Mouse (Mus musculus) gastrocnemius, postnatal 25 days (tissue): ENCODE measurements around the gene Stkld1. TPM values are rescaled to one million over a fixed set of nuclear protein-coding genes. Genes with fewer than 3 reads are reported as not detected.

ENCODE experiments used
- DNase-seq: peaks from one replicate; pipeline ENCODE4 v3.0.0; 2022
- total RNA-seq, 2 experiments: library from RNA; stranded (reverse); gene quantifications; 1 replicate in 1 of 2; 2 replicates in 1 of 2; pipeline ENCODE4 v1.2.3; 2021

Gene Stkld1
- total RNA-seq, 2 experiments from 2014 or later, result not detected

DNA sequence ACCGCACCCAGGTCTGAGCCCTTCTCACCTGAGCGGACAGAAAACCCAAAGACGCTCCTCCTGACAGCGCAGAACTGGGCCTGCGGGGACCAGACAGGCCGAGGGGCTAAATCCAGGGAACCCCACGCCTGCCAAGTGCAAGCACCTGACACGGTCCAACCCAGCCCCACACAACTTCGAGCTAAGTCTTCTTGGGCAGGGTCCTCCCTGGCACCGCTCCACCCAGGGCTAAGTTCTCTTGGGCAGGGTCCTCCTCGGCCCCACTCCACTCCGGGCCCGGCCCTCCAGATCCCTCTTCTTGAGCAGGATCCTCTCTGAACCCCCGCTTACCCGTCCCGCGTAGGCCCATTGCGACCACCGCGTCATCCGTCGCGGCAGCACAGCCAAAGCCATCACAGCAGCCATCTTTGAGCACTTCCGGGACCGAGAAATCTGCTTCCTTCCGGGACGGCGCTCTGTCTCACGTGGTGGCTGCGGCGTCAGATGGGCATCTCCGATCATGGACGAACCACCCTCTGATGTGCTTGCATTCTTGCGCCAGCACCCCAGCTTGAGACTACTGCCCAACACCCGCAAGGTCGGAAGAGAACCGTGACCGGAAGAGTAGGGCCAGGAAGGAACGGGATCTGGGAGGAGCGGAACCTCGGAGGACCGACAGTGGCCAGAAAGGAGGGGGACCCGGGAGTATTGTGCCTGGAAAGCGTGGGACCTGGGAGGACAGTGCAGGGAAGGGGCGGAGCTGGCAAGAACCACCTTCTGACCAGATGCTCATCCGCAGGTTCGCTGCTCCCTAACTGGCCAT, 17.7 kb upstream of the Stkld1 start, which contains the start of the genes Surf2 and Surf1:
Surf2 (plus strand) TSS at position 441 of the 802 bp plus-strand sequence.
Surf1 (minus strand) TSS at position 604 of the 802 bp plus-strand sequence.
- DNase-seq, result peak; percentile 71

DNA sequence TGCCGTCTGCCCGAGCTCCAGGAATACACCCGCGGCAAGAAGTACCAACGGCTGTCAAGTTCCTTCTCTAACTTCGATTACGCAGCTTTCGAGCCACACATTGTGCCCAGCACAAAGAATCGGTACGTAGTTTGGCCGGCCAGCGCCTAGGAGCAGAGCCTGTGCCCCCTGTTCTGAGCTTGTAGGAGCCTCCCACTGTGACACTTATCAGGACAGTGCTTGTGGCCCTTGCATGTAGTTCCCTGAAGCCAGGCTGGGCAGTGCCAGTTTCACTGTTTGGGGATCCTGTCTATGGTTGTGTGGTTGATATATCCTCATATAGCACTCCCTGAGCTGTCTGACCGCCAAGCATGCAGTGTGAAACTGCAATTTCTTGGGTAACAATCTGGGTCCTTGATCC, 17.1 kb upstream of the Stkld1 start:
- no peak for DNase-seq

DNA sequence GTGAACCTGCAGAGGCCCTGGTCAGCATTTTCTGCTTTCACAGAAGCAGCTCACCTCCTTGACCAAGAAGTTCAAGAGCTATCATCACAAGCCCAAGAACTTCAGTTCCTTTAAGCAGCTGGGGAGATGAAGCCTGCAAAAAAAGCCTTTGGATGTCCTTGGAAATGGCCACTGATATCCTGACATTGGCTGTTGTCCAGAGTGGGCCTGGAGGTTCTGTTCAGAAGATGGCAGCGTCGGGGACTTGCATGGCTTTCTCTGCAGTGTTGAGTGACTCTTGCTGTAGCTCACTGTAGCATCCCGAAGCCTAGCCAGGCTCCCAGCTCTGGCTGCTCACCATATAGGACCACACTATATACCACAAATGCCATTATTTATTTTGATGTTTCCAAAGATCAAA, 14.2 kb upstream of the Stkld1 start:
- no peak for DNase-seq

DNA sequence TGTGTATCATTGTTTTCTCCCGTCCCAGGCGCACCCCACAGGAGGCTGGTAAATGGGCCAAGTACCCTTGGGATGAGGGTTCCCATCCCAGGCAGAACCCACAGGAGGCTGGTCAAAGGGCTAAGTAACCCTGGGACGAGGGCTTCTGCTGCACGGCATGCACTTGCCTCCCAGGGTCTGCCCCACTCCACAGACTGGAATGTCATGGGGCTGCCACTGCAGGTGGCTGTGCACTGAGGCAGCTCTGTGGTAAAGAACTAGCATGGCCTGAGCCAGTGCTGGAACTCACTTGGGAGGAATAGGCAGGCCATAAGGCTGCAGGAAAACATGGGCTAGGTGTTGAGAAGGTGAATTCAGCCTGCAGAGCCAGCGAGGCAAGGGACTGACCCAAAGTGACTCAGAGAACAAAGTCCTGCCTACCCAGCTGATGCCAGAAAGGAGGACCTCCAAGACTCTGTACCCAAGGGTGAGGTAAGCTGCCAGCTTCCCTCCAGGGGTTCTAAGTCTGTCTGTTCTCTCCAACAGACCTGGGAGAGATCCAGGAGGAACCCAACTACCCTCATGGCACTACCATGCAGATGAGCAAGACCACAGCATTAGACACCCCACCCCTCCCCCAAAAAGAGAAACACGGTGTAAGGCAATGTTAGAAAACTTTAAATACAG, 13.5 kb upstream of the Stkld1 start:
- no peak for DNase-seq

DNA sequence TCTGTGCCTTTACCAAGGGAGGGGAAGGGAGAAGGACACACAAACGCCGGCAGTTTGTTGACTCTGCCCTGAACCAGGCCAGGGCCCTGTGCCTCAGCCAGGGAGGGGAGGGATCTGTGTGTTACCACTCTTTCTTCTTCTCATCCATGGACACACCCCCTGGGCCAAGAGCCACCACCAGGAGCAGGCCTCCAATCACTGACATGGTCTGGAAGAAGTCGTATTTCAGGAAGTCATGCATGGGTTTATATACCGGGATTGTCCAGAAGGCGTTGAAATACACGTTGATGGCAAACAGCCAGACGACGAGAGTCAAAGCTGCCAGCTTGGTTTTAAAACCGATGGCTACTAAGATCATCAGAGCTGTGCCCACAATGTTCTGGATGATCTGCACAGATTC, 12.1 kb upstream of the Stkld1 start:
- no peak for DNase-seq

DNA sequence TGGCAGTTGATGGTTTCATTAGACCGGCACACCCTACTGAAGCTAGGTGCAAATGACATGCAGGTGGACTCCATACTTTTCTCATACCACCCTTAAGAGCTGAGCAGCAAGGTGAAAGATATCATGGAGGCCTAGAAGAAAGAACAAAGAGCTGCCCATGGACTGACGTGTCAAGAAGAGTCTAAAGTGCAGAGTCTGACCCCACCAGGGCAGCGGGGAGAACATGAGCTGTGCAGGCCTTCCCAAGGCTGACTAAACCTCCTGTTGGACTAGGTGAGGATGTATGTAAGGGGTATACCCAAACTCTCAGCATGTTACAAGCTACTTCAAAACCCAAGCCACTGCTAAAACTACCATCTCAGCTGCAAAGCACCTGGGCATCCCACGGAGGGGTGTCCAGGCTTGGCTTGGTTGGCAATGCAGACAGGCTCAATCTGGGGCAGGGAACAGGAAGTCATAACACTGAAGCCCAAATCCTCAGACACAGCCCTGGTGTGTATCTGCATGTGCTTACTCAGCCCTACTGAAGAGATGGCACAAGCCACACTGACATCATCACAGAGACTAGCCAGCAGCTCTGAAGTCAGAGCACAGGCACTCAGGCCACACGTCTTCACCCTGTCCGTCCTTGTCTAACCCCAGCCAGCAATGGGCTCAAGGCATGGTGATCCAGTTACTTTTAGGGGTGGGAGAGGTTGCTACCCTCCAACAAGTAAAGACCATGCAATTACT, 5.9 kb upstream of the Stkld1 start:
- DNase-seq, result no peak

DNA sequence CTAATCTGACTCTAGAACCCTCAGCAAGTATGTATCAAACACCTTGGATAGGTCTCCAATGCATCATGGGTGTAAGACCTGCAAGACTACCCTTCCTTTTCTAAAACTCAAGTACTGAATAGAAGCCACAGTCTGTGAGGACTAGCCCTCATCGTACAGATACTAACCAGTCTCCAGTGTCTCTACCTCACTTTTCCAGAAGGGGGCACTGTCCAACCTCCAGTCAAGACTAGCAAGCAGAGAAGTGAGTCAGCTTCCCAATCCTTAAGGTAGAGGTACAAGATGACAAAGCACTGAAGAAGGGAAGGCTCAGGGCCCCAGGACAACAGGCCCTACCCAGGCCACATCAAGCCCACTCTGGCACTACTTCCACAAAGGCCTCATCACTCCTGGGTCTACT, 3.5 kb upstream of the Stkld1 start:
- no peak for DNase-seq

DNA sequence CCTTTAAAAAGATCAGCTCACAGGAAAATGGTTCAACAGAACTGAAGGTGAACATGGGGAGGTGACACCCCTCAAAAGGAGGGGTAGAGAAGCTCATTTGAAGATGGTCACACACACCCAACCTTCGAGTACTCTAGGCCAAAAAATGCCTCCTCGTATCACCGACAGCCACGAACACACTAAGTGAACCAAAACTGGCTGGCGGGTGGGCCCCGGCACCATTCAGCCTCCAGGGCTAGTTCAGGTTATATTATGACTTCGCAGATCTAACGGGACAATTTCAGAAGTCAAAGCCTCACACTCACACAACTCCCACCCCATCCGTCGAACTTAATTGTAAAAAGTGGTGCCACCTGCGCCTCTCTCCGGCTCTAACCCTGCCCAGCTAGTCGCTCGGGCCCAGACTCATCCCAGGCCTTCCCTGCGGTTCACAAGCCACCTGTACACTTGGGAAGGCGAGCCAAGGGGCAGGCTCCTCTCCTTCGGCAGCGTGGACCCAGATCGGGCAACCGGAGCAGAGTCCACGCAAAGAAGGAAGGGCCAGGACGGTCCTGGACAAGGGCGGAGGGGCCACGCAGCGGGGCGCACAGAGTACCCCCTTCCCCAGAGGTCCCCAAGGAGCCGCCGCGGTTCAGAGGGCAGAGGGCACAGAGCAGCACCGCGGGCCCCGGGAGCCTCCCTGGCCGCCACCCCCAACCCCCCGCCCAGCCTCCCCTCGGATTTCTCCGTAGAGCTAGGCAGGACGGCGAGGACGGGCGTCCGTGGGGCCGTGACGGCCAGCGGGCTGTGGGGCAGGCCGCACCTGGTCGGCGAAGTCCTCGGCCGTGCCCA, 1.2 kb upstream of the Stkld1 start:
- no peak for DNase-seq

DNA sequence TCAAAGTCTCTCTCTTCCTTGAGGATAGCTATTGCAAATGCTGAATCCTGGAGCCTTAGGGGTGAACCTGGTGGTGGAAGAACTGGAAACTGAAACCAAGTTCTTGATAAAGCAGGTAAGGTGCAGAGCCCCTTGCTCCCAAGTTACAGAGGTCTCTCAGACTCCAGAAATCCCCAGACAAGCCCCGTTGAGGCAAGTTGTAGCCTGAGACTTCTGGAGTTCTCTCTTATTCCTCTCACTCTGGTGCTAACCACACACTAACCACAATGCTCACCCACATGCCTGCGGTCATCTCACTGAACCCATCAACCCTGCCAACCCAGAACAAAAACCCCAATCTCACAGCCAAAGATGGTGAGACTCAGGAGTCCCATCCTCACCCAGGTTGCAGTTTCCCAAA, 1.4 kb downstream of the Stkld1 start:
- no peak for DNase-seq

DNA sequence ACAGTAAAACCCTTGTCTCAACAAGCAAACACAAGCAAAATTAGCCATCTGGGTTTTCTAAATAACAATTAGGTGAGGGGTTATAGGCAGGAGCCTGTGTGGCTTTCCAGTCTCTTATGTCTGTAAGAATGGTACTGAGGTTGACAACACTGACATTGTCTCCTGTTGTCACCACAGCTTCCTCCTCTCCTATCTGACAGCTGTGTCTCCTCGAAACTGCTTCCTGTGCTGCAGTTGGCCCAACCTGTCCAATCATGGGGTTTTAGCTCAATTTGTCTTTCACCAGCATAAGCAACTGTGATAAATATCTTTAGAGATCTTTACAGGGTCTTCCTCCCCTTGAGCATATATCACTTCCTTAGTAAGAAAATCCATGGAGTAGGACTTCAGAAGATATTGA, 2.6 kb downstream of the Stkld1 start:
- DNase-seq, result no peak

DNA sequence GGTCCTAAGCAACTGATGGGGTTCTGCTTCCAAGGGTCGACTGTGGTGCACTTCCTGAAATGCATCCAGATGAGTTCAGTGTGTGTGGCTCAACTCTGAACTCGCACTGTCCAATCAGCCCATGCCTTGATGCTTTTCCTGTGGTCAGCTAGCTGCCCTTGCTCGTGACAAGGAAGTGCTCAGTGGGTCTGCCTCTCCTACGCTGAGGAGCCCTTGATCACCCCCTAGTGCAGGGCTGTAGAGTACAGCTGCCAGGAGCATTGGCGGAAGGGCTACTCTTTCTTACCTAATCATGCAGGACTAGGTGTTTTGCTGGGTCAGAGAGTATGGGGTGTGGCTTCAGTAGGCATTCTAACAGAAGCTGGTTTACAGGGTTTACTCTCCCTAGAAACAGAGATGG, 7.7 kb downstream of the Stkld1 start:
- DNase-seq, result no peak

DNA sequence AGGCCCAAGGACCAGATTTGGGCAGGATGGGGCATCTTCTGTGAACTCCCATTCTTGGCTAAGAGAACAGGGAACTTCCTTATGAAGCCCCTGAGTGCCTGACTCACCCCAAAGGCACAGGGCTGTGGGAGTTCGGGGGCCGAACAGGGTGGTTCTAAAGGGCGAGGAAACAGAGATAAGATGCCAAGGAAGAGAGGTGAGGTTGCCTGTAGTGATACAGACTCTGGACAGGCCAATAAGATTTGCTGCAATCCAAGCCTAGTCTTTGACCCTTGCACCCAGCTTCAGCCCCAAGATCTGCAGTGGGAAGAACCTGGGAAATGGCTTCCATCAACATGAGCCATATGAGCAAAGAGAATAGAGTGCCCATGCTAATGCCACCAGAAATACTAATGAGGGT, 9.4 kb downstream of the Stkld1 start:
- no peak for DNase-seq

DNA sequence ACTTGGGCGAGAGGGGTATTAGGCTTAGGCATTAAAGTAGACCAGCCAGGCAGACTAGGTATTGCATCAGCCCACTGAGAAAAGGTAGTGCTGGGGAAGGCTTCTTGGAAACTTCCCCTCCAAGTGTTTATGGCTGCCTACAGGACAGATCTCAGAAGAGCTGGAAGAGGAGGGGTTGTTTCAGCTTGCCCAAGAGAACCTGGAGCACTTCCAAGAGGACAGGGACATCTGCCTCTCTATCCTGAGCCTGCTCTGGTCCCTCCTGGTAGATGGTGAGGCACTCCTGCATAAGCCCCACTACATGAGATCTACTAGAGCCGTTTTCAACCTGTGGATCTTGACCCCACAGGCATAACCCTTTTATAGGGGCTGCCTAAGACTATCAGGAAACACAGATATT, 16.6 kb downstream of the Stkld1 start:
- no peak for DNase-seq

DNA sequence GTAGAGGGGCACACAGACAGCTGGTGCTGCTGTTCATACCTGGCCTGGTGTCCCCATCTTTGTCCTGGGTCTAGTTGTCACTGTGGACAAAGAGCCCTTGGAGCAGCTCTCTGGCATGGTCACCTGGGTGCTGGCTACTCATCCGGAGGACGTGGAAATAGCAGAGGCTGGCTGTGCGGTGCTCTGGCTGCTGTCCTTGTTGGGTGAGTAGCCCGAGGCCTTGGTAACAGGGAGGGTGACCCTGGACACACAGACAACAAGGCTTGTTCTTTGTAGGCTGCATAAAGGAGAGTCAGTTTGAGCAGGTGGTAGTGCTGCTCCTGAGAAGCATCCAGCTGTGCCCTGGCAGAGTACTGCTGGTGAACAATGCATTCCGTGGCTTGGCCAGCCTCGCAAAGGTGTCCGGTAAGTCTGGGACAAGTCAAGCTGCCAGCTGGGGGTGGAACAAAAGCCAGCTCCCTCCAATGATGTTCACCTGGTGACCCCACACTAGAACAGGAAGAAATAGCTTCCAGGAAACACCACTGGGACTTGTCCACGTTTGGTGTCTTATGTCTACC, 17.6 kb downstream of the Stkld1 start:
- no peak for DNase-seq

DNA sequence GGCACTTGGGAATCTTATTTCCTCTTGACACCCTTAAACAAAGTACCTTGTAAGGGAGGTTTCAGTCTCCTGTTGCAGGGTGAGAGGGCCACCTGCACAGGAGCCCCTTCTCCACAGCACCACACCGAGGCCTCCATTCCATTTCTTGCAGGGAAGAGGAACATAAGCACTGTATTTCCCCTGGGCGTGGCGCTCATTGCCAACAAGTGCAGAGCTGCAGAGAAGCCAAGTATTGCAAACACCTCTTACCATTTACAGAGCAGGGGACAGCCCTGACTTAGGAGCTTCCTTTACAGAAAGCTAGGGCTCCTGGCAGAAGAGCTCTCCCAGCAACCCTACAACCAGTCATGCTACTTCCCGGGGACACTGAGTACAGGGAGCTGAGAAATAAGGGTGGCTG, 18.3 kb downstream of the Stkld1 start:
- no peak for DNase-seq

DNA sequence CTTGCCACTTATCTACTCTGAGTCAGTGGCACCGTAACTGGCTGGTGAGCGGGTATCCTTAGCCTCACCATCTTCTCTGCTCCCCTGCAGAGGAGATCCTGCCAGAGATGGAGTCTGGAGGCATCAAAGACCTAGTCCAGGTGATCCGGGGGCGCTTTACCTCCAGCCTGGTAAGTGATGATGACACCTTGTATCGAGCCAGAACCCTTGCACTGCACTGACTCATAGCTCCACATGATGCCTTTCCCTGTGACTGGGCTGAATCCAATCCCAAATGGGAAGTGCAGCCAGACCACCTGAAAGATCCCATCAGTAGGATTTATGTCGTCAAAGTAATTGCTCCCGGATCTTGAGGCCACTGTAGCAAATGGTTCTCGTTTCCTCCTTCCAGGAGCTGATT, 19.0 kb downstream of the Stkld1 start:
- DNase-seq, result no peak

DNA sequence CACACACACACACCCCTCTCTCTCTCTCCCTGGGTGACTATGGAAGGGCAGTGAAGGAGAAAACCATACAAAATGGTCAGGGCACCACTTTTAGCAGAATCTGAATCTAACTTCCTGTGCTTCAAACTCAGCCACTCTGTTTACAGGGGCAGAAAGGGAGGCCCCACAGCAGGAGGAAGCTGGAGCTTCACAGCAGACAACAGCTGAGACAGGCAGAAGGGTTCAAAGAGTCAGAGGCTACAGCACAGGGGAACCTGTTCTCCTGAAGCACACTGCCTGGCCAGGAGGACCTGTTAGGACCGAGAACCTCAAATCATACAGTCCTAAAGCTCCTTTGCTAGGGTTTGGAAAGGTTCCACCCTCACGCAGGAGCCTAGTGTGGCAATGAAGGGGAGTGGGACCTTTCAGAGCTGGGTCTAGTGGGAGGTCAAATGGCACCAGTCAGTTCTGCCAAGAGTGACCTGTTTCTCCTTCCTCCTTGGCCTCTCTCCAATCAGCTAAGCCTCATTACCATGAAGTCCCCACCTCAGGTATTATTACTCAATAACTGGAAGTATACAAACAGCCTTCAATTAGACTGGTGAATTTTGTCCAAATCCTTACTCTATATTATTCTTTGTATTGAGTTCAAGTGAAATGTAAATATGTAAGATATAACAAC, 21.0 kb downstream of the Stkld1 start:
- DNase-seq, result no peak

DNA sequence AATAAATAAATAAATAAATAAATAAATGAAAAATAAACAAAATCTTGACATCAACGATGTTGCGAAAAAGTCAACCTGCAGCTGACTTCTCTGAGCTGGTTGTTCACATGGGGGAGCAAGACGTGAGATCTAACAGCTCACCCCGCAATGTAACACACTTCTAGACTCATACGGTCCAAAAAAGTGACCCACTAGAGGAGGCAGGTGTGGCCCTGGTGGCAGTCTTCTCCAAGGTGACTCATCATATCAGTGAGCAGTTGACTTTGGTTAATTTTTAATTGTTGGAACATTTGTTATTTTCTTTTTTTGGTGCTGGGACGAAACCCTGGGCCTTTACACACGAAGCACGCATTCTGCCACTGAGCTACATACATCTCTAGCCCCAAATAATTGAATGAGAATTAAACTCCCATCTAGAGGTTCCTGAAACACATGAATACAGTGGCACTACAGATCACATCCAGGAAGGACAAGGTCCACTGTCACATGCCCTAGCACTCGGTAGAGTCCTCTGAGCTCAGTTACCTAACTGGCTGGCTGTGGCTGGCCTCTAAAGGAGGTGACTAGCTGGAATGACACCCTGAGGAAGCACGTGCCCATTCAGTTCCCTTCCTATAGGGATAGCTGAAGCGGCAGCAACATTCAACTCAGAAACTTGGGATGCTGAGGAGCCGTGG, 23.1 kb downstream of the Stkld1 start:
- DNase-seq, result no peak

DNA sequence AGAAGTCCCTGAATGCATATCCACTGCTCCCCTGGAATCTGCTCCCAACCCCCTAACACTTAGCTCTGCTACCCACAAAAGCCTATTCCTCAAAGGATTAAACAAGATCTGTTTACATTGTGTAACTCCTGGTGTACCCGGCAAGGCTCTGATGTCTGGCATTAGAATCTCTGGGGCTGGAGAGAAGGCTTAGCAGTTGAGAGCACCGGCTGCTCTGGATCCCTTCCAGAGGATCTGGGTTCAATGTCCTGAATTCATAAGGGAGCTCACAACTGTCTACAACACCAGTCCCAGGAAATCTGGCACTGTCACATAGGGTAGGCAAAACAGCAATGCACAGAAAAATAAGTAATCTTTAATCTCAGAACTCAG, 23.6 kb downstream of the Stkld1 start:
- DNase-seq, result no peak

DNA sequence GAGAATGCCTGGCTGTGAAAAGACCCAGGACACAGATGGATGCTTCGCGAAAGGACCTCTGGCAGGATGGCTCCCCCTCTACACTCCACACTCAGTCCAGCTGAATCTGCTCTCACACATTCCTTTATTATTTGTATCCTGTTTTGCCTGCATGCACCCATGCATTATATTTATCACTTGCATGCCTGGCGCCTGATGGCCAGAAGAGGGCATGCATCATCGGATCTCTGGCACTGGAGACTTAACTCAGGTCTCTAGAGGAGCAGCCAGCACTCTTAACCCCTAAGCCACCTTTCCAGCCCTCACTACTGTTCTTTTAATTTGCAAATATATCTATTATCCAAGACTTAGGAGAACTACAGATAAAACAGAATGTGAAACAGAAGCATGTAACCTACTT, 26.9 kb downstream of the Stkld1 start:
- no peak for DNase-seq
